9 mouse cellular contexts compared by ENCODE assay signal in the genomic region with DNA sequence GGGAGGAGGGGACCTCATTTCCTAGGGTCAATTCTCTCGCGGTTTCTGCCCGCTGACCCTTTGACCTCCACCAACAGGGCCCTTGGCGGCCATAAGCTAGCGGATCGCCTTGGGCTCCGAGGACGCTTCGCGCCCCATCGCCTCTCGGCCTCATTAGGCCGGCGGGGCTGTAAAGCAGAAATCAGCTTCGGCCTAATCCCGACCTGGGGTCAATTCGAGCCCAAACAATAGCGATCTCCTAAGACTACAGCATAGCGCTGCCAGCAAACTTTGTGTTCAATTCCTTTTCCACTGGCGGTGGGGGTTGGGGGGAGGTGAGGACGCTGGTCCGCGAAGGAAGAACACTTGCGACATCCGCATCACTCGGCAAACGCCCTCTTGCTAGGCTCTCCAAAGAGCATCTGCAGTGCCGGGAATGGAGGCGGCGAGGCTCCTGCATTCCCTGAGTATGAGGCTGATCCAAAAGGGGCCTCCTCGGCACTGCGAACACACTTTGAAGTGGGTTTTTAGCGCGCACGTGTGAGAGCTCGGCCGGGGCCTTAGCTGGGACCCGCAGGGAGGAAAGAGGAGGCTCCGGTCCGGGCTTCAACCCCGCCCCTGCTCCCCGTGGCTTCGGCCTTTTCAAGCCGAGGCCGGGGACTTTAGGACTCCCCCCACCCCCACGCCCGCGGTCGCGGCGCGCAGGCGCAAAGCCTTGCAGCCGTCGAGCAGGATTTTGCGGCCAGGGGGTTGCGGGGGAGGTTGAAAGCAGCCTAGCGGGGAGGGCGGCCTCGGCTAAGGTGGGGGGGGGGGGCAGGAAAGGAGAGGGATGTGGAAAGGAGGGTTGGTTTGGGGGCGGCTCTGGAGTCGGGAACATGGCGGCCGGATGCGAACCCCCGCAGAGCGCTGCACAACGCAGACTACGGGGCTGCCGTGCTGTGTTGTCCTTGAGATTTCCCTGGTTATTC. TPM values are rescaled to one million over a fixed set of nuclear protein-coding genes. Genes with fewer than 3 reads are reported as not detected.
A peak's percentile ranks its signal among the peaks of the same experiment; 100 is the strongest.
DNase-seq lines count a peak whose midpoint lies in the region; ATAC-seq lines count a peak whose summit lies in the region.
"Had no signal": no experiment of that assay in that cellular context is flagged by ENCODE, and none has a peak within 500 bp of the region (broad histone marks: within the 10 kb centered on the region; RNA-seq: fewer than 3 reads in every experiment).

No protein-coding gene starts in this region.

- H3K4me2 ChIP-seq in kidney, embryonic 15.5 days: peak overlapping the region; percentile 56
- peak overlapping the region; percentile 37 for H3K4me2 ChIP-seq in intestine, embryonic 16.5 days (ENCODE audit: low read depth, low read length)

- H3K4me3 ChIP-seq in kidney, embryonic 15.5 days (replicated peaks): peak overlapping the region; percentile 37
- H3K4me3 ChIP-seq in intestine, embryonic 16.5 days (ENCODE audit: low read length): peak overlapping the region; percentile 29

- H3K27ac ChIP-seq in kidney, embryonic 15.5 days: no peak overlapping the region
- no peak overlapping the region for H3K27ac ChIP-seq in intestine, embryonic 16.5 days (ENCODE audit: low read length)

- DNase-seq in kidney, postnatal 4 days: no peak
- peak; percentile 71 for DNase-seq in embryo, embryonic 10.5 days (ENCODE audit: low spot score)
- DNase-seq in retina, embryonic 14.5 days (ENCODE audit: low spot score): peak; percentile 69
- DNase-seq in right cerebral cortex, postnatal 14 days: no peak
- no peak for DNase-seq in left cerebral cortex, postnatal 25 days (ENCODE audit: low spot score in 2 of 2)

- H3K9ac ChIP-seq in kidney, embryonic 15.5 days: no peak overlapping the region
- H3K9ac ChIP-seq in intestine, embryonic 16.5 days (ENCODE audit: low read depth, low read length): no peak overlapping the region

- H3K4me1 ChIP-seq in kidney, embryonic 15.5 days: peaks cover 6% of the 10 kb centered on the region; the same call in 1 of the 2 replicates
- no peaks in the 10 kb centered on the region for H3K4me1 ChIP-seq in intestine, embryonic 16.5 days (ENCODE audit: control insufficient read depth, insufficient read depth, low read length)

- 0 out of 2 replicates have a peak, but pooled peaks have one; percentile 70 for ATAC-seq in kidney, embryonic 15.5 days (replicated peaks; ENCODE audit: low FRiP score)
- no peak for ATAC-seq in intestine, embryonic 16.5 days
- no peak for ATAC-seq in megakaryocyte-erythroid progenitor cell, adult 5-6 weeks (replicated peaks; ENCODE audit: low FRiP score, low TSS enrichment, poor library complexity, severe bottlenecking)

- no peaks in the 10 kb centered on the region for H3K36me3 ChIP-seq in kidney, embryonic 15.5 days
- H3K36me3 ChIP-seq in intestine, embryonic 16.5 days (ENCODE audit: control insufficient read depth, insufficient read depth, low read length): no peaks in the 10 kb centered on the region
- H3K36me3 ChIP-seq: G1E had no signal

- WGBS in kidney, embryonic 15.5 days: 17% methylated on average over 69 of the region's 70 CpGs
- WGBS in intestine, embryonic 16.5 days: 10% methylated on average over 69 of the region's 70 CpGs

- intact Hi-C loops in left cerebral cortex, postnatal 25 days (cut with DNase I): no loop called here

- no peaks in the 10 kb centered on the region for H3K9me3 ChIP-seq in kidney, embryonic 15.5 days (replicated peaks)
- H3K9me3 ChIP-seq in intestine, embryonic 16.5 days (ENCODE audit: control insufficient read depth, low read length): no peaks in the 10 kb centered on the region

- H3K27me3 ChIP-seq in kidney, embryonic 15.5 days: peaks cover 81% of the 10 kb centered on the region
- peaks cover 37% of the 10 kb centered on the region for H3K27me3 ChIP-seq in intestine, embryonic 16.5 days (replicated peaks; ENCODE audit: control insufficient read depth, insufficient read depth, low read length)

RNA-seq across cellular contexts. Expression of gene Zic3, which starts 15.8 kb away (rescaled TPM):
- 0.06 TPM in 1 of 2 replicates, not detected in the other for polyA plus RNA-seq in kidney, embryonic 15.5 days (2015; fragmentation: Nextera tagmentation; extraction: Ambion mirVana)
- not detected in 2 replicates for polyA plus RNA-seq in intestine, embryonic 16.5 days (2015; fragmentation: Nextera tagmentation; extraction: Ambion mirVana)
- total RNA-seq in megakaryocyte-erythroid progenitor cell, adult 5-6 weeks (2014; fragmentation: Nextera tagmentation): not detected in 2 replicates
- not detected in 2 replicates for total RNA-seq in megakaryocyte-erythroid progenitor cell, adult 5-6 weeks (2017)
- 1 to 10 TPM; 2.6 to 3.6 TPM for total RNA-seq in left cerebral cortex, postnatal 25 days (2021)
- polyA plus RNA-seq: G1E had no signal

Comparison
In these comparisons a context has a peak if more than half of its experiments do, and no peak if none do; other contexts are left out.
1. DNase-seq: peak in embryo, embryonic 10.5 days (single experiment) and retina, embryonic 14.5 days (single experiment); none in kidney, postnatal 4 days (0 of 2), right cerebral cortex, postnatal 14 days (single experiment) and left cerebral cortex, postnatal 25 days (0 of 2).